Mouse (Mus musculus): ENCODE results near the gene Rnf43. TPM values are rescaled to one million over a fixed set of nuclear protein-coding genes. Genes with fewer than 3 reads are reported as not detected.

The Rnf43 gene
- polyA plus RNA-seq, 1 experiment from 2014 or later, result 5.5 TPM

- ATAC-seq (replicated peaks; ENCODE audit: low FRiP score, low read depth) (no peak), DNase-seq (ENCODE audit: low spot score) (no peak)
- Histone ChIP-seq H3K4me3 (replicated peaks; ENCODE audit: low read depth, low read length) (no peak overlapping the region), H3K27ac (no peak overlapping the region), H3K4me2 (ENCODE audit: low read length) (no peak overlapping the region), H3K4me1 (replicated peaks; ENCODE audit: insufficient read depth, low read length) (peaks cover 5% of the 10 kb centered on the region; the same call in 1 of the 2 replicates), H3K9me3 (replicated peaks; ENCODE audit: low read length) (no peaks in the 10 kb centered on the region), H3K9ac (ENCODE audit: low read depth, low read length) (no peak overlapping the region), H3K27me3 (ENCODE audit: insufficient read depth, low read length) (no peaks in the 10 kb centered on the region), H3K36me3 (ENCODE audit: insufficient read depth, low read length) (no peaks in the 10 kb centered on the region)
- TF ChIP-seq CTCF (IDR thresholded peaks at IDR 0.05; ENCODE audit: low read depth), result no peak
- 73% methylated on average over 5 of the region's 5 CpGs for WGBS
These were observed 41.1 kb downstream of the Rnf43 start for GRCm38 (mm10) chr11:87703654-87704053.

- TF ChIP-seq CTCF (IDR thresholded peaks at IDR 0.05; ENCODE audit: low read depth), result no peak
- Histone ChIP-seq H3K4me1 (replicated peaks; ENCODE audit: insufficient read depth, low read length) (peaks cover 5% of the 10 kb centered on the region; the same call in 1 of the 2 replicates), H3K27me3 (ENCODE audit: insufficient read depth, low read length) (no peaks in the 10 kb centered on the region), H3K9me3 (replicated peaks; ENCODE audit: low read length) (no peaks in the 10 kb centered on the region), H3K9ac (ENCODE audit: low read depth, low read length) (no peak overlapping the region), H3K36me3 (ENCODE audit: insufficient read depth, low read length) (no peaks in the 10 kb centered on the region), H3K4me2 (ENCODE audit: low read length) (no peak overlapping the region), H3K27ac (no peak overlapping the region), H3K4me3 (replicated peaks; ENCODE audit: low read depth, low read length) (no peak overlapping the region)
- DNase-seq (ENCODE audit: low spot score) (no peak), ATAC-seq (replicated peaks; ENCODE audit: low FRiP score, low read depth) (no peak)
- 64% methylated on average over 9 of the region's 9 CpGs for WGBS
These were observed 41.8 kb downstream of the Rnf43 start for GRCm38 (mm10) chr11:87704289-87704688.

GRCm38 (mm10) chr11:87707570-87707969 lies 45.0 kb downstream of the Rnf43 start:
- DNase-seq (ENCODE audit: low spot score) (no peak), ATAC-seq (replicated peaks; ENCODE audit: low FRiP score, low read depth) (no peak)
- WGBS, result 49% methylated on average over 8 of the region's 8 CpGs

GRCm38 (mm10) chr11:87708979-87709378 lies 46.5 kb downstream of the Rnf43 start:
- Histone ChIP-seq H3K4me2 (ENCODE audit: low read length) (peak overlapping the region; percentile 57; the same call in 1 of the 2 replicates), H3K27ac (peak overlapping the region; percentile 52; the same call in 1 of the 2 replicates), H3K9me3 (replicated peaks; ENCODE audit: low read length) (no peaks in the 10 kb centered on the region), H3K36me3 (ENCODE audit: insufficient read depth, low read length) (no peaks in the 10 kb centered on the region), H3K4me3 (replicated peaks; ENCODE audit: low read depth, low read length) (no peak overlapping the region), H3K27me3 (ENCODE audit: insufficient read depth, low read length) (no peaks in the 10 kb centered on the region), H3K9ac (ENCODE audit: low read depth, low read length) (no peak overlapping the region), H3K4me1 (replicated peaks; ENCODE audit: insufficient read depth, low read length) (peaks cover 4% of the 10 kb centered on the region; the same call in 1 of the 2 replicates)
- DNase-seq (ENCODE audit: low spot score) (no peak), ATAC-seq (replicated peaks; ENCODE audit: low FRiP score, low read depth) (no peak)
- 77% methylated on average over 5 of the region's 5 CpGs for WGBS
- no peak for TF ChIP-seq CTCF (IDR thresholded peaks at IDR 0.05; ENCODE audit: low read depth)

More at GRCm38 (mm10) chr11:87707570-87707969, 45.0 kb downstream of the Rnf43 start:
- Histone ChIP-seq H3K9ac (ENCODE audit: low read depth, low read length) (no peak overlapping the region), H3K27ac (no peak overlapping the region), H3K27me3 (ENCODE audit: insufficient read depth, low read length) (no peaks in the 10 kb centered on the region), H3K36me3 (ENCODE audit: insufficient read depth, low read length) (no peaks in the 10 kb centered on the region), H3K9me3 (replicated peaks; ENCODE audit: low read length) (no peaks in the 10 kb centered on the region), H3K4me3 (replicated peaks; ENCODE audit: low read depth, low read length) (no peak overlapping the region), H3K4me2 (ENCODE audit: low read length) (no peak overlapping the region), H3K4me1 (replicated peaks; ENCODE audit: insufficient read depth, low read length) (peaks cover 5% of the 10 kb centered on the region; the same call in 1 of the 2 replicates)
- TF ChIP-seq CTCF (IDR thresholded peaks at IDR 0.05; ENCODE audit: low read depth), result no peak

- no peak for TF ChIP-seq CTCF (IDR thresholded peaks at IDR 0.05; ENCODE audit: low read depth)
- Histone ChIP-seq H3K27me3 (ENCODE audit: insufficient read depth, low read length) (no peaks in the 10 kb centered on the region), H3K9me3 (replicated peaks; ENCODE audit: low read length) (no peaks in the 10 kb centered on the region), H3K9ac (ENCODE audit: low read depth, low read length) (peak overlapping the region; percentile 54; the same call in 1 of the 2 replicates), H3K4me3 (replicated peaks; ENCODE audit: low read depth, low read length) (peak overlapping the region; percentile 23), H3K4me1 (replicated peaks; ENCODE audit: insufficient read depth, low read length) (no peaks in the 10 kb centered on the region), H3K36me3 (ENCODE audit: insufficient read depth, low read length) (no peaks in the 10 kb centered on the region), H3K4me2 (ENCODE audit: low read length) (peak overlapping the region; percentile 57), H3K27ac (peak overlapping the region; percentile 80)
- WGBS, result 6% methylated on average over 21 of the region's 21 CpGs
- ATAC-seq (replicated peaks; ENCODE audit: low FRiP score, low read depth) (peak; percentile 91), DNase-seq (ENCODE audit: low spot score) (peak; percentile 81)
These were observed 47.2 kb downstream of the Rnf43 start for GRCm38 (mm10) chr11:87709513-87710261.

- 37% methylated on average over 7 of the region's 7 CpGs for WGBS
- H3K27ac ChIP-seq, result peak overlapping the region; percentile 80
- peak overlapping the region; percentile 23 for H3K4me3 ChIP-seq (replicated peaks; ENCODE audit: low read depth, low read length)
- H3K27me3 ChIP-seq (ENCODE audit: insufficient read depth, low read length), result no peaks in the 10 kb centered on the region
- no peak for TF ChIP-seq CTCF (IDR thresholded peaks at IDR 0.05; ENCODE audit: low read depth)
- no peak overlapping the region for H3K9ac ChIP-seq (ENCODE audit: low read depth, low read length)
- H3K9me3 ChIP-seq (replicated peaks; ENCODE audit: low read length), result no peaks in the 10 kb centered on the region
- H3K4me1 ChIP-seq (replicated peaks; ENCODE audit: insufficient read depth, low read length), result no peaks in the 10 kb centered on the region
- DNase-seq (ENCODE audit: low spot score) (no peak), ATAC-seq (replicated peaks; ENCODE audit: low FRiP score, low read depth) (no peak)
- no peaks in the 10 kb centered on the region for H3K36me3 ChIP-seq (ENCODE audit: insufficient read depth, low read length)
- peak overlapping the region; percentile 57 for H3K4me2 ChIP-seq (ENCODE audit: low read length)
These were observed 47.7 kb downstream of the Rnf43 start for GRCm38 (mm10) chr11:87710262-87710615.

Data from kidney, postnatal 0 days (tissue).